16 mouse cellular contexts compared by ENCODE assay signal in genomic region chr1:46830066-46830843, GRCm38 (mm10).
A peak's percentile ranks its signal among the peaks of the same experiment; 100 is the strongest.
DNase-seq lines count a peak whose midpoint lies in the region; ATAC-seq lines count a peak whose summit lies in the region.
"Had no signal": no experiment of that assay in that cellular context is flagged by ENCODE, and none has a peak within 500 bp of the region (broad histone marks: within the 10 kb centered on the region; RNA-seq: fewer than 3 reads in every experiment).

No protein-coding gene starts in this region.

- no peaks in the 10 kb centered on the region for H3K4me1 ChIP-seq in kidney, embryonic 16.5 days (ENCODE audit: insufficient read depth, low read length)
- H3K4me1 ChIP-seq in forebrain, embryonic 13.5 days: peaks cover 9% of the 10 kb centered on the region; the same call in 1 of the 2 replicates
- no peaks in the 10 kb centered on the region; the same call in 1 of the 2 replicates for H3K4me1 ChIP-seq in hindbrain, embryonic 14.5 days (replicated peaks; ENCODE audit: control insufficient read depth, insufficient read depth, low read length)
- H3K4me1 ChIP-seq in neural tube, embryonic 13.5 days (replicated peaks): no peaks in the 10 kb centered on the region; the same call in 1 of the 2 replicates
- H3K4me1 ChIP-seq: heart, embryonic 13.5 days had no signal

- no peak overlapping the region for H3K4me2 ChIP-seq in kidney, embryonic 16.5 days (replicated peaks; ENCODE audit: low read depth, low read length)
- no peak overlapping the region for H3K4me2 ChIP-seq in forebrain, embryonic 13.5 days
- no peak overlapping the region for H3K4me2 ChIP-seq in hindbrain, embryonic 14.5 days (replicated peaks)
- H3K4me2 ChIP-seq in neural tube, embryonic 13.5 days: no peak overlapping the region
- H3K4me2 ChIP-seq: heart, embryonic 13.5 days had no signal

- H3K4me3 ChIP-seq in kidney, embryonic 16.5 days (ENCODE audit: low read length): no peak overlapping the region
- H3K4me3 ChIP-seq in forebrain, embryonic 13.5 days: no peak overlapping the region
- no peak overlapping the region for H3K4me3 ChIP-seq in hindbrain, embryonic 14.5 days (replicated peaks; ENCODE audit: low read length)
- no peak overlapping the region for H3K4me3 ChIP-seq in neural tube, embryonic 13.5 days
- H3K4me3 ChIP-seq: erythroblast, embryonic 14.5 days; heart, embryonic 13.5 days had no signal

- WGBS in kidney, embryonic 16.5 days: 47% methylated on average over 2 of the region's 2 CpGs
- 11% methylated on average over 2 of the region's 2 CpGs for WGBS in forebrain, embryonic 13.5 days
- 42% methylated on average over 2 of the region's 2 CpGs for WGBS in hindbrain, embryonic 14.5 days
- 42% methylated on average over 2 of the region's 2 CpGs for WGBS in neural tube, embryonic 13.5 days

- H3K9ac ChIP-seq in kidney, embryonic 16.5 days (replicated peaks; ENCODE audit: low read length): no peak overlapping the region
- H3K9ac ChIP-seq in forebrain, embryonic 13.5 days: no peak overlapping the region
- H3K9ac ChIP-seq in hindbrain, embryonic 14.5 days: no peak overlapping the region
- no peak overlapping the region for H3K9ac ChIP-seq in neural tube, embryonic 13.5 days
- H3K9ac ChIP-seq: heart, embryonic 13.5 days had no signal

- peaks cover 19% of the 10 kb centered on the region for H3K36me3 ChIP-seq in kidney, embryonic 16.5 days (ENCODE audit: insufficient read depth, low read length)
- H3K36me3 ChIP-seq in forebrain, embryonic 13.5 days (ENCODE audit: poor library complexity, severe bottlenecking): peaks cover 19% of the 10 kb centered on the region
- H3K36me3 ChIP-seq in hindbrain, embryonic 14.5 days (replicated peaks; ENCODE audit: control insufficient read depth, insufficient read depth): peaks cover 28% of the 10 kb centered on the region
- H3K36me3 ChIP-seq in neural tube, embryonic 13.5 days: peaks cover 26% of the 10 kb centered on the region

- H3K27me3 ChIP-seq in kidney, embryonic 16.5 days (ENCODE audit: insufficient read depth, low read length): no peaks in the 10 kb centered on the region
- H3K27me3 ChIP-seq in forebrain, embryonic 13.5 days: peaks cover 36% of the 10 kb centered on the region
- H3K27me3 ChIP-seq in hindbrain, embryonic 14.5 days (ENCODE audit: control insufficient read depth, insufficient read depth, low read length): no peaks in the 10 kb centered on the region
- H3K27me3 ChIP-seq in neural tube, embryonic 13.5 days: no peaks in the 10 kb centered on the region
- H3K27me3 ChIP-seq: heart, embryonic 13.5 days had no signal

- peak; percentile 85; the same call in 1 of the 2 replicates for ATAC-seq in kidney, embryonic 16.5 days (ENCODE audit: low FRiP score, low TSS enrichment)
- peak; percentile 96 for ATAC-seq in forebrain, embryonic 13.5 days
- ATAC-seq in hindbrain, embryonic 14.5 days (ENCODE audit: low FRiP score): peak; percentile 77
- peak; percentile 89 for ATAC-seq in neural tube, embryonic 13.5 days (ENCODE audit: low read depth)
- ATAC-seq: CD4-positive, CD25-positive, alpha-beta regulatory T cell, adult 4 months had no signal

- H3K27ac ChIP-seq in kidney, embryonic 16.5 days (ENCODE audit: low read length): no peak overlapping the region
- H3K27ac ChIP-seq in forebrain, embryonic 13.5 days: no peak overlapping the region
- H3K27ac ChIP-seq in hindbrain, embryonic 14.5 days: no peak overlapping the region
- H3K27ac ChIP-seq in neural tube, embryonic 13.5 days (replicated peaks): no peak overlapping the region
- H3K27ac ChIP-seq: heart, embryonic 13.5 days; stomach, postnatal 0 days had no signal

- H3K9me3 ChIP-seq in kidney, embryonic 16.5 days (ENCODE audit: low read length): no peaks in the 10 kb centered on the region
- H3K9me3 ChIP-seq in forebrain, embryonic 13.5 days (replicated peaks): no peaks in the 10 kb centered on the region
- no peaks in the 10 kb centered on the region for H3K9me3 ChIP-seq in hindbrain, embryonic 14.5 days (ENCODE audit: control insufficient read depth, low read length)
- no peaks in the 10 kb centered on the region for H3K9me3 ChIP-seq in neural tube, embryonic 13.5 days
- H3K9me3 ChIP-seq: heart, embryonic 13.5 days had no signal

- no peak for DNase-seq in kidney, postnatal 36 days
- DNase-seq in hindbrain, embryonic 14.5 days (ENCODE audit: low spot score): peak; percentile 38
- no peak for DNase-seq in natural killer cell, adult 2 months (ENCODE audit: low spot score in 2 of 2)
- no peak for DNase-seq in adrenal gland, adult 8-10 months
- DNase-seq: cerebellum, adult 2 months; gastrocnemius, postnatal 10 days; liver; lung, adult 2 months; thymus, postnatal 25 days had no signal
